Mouse (Mus musculus) cerebellum, postnatal 4 days (tissue): ENCODE results near the gene Atoh7.
"Not testable (repeated sequence)": the region's sequence is repeated elsewhere in the genome, so short reads cannot be mapped to it uniquely, and the experiment has no call there.

Experiments used
- DNase-seq, 2 experiments: peaks; one replicate each; pipeline ENCODE4 v3.0.0; 2022; ENCODE audit warnings: low spot score in 2 of 2, mixed read lengths in 1 of 2

Gene Atoh7

DNA sequence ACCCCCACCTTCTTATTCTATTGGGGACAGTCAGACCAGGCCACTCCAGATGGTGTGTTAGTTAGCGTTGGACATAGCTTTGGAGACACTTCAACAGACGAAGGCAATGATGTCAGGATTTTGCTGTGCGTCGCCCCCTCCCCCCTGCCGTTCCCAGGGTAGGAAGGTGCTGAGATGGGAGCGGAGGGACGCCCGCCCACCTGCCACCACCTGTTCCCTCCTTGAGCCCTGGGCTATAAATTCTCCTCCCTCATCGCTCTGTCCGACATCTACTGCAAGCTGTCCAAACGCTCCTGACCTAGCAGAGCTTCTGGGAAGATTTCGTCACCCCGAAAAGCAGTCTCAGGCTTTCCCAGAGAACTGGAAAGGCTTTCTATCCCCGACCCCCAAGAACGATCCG lies at the start of gene Atoh7:
Gene Atoh7 (plus strand): TSS at position 131 of the 400 bp plus-strand sequence.
- no peak for DNase-seq

DNA sequence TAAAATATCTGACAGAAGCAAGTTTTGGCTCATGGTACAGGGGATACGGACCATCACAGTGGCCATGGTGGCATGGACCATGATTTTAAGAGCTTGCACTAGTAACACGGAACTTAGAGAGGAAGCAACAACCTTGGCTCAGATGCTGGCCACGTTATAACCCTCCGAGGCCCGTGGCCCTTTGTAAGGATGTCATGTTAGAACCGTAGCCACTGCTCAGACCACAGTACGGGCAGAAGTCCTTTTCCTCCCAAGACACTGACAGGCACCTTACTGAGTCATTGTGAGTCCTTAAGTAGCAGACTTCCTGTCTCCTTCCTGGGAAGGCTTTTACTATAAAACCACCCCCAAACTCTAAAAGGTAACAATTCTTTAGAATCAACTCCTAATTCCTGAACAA lies 48.2 kb upstream of the Atoh7 start:
- DNase-seq = no peak

DNA sequence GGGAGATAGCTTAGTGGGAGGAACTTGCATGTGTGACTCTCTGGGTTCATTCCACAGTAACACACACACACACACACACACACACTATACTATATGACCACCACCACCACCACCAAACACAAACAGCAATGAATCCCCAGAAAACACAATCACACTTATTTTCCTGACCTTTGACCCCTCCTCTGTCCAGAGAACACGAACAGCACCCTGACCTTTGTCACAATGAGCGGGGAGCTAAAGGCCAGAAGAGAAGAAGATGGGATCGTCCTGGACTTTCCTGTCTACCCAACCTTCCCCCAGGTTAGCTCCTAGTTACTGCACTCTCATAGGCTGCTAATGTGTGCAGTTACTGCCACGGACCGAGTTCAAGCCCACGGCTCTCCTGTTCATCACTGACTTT lies 47.4 kb upstream of the Atoh7 start:
- DNase-seq = no peak

DNA sequence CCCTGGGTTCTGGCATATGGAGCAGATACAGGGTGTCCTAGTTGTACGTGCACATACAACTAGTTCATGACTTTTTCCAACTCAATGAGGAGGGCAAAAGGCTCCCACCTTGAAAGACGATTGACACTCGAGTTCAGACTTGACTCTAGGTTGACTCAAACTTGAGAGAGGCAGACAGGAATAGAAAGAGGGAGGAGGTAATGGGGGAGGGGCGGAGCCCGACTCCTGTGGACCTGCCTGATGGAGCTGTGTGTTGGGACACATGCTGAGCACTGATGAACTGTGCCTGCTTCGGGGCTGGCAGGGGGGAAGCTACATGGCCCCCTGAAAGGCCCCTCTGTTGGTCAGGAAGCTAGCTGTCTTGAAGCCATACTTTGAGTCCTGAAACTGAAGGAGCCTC lies 46.4 kb upstream of the Atoh7 start:
- DNase-seq = no peak

DNA sequence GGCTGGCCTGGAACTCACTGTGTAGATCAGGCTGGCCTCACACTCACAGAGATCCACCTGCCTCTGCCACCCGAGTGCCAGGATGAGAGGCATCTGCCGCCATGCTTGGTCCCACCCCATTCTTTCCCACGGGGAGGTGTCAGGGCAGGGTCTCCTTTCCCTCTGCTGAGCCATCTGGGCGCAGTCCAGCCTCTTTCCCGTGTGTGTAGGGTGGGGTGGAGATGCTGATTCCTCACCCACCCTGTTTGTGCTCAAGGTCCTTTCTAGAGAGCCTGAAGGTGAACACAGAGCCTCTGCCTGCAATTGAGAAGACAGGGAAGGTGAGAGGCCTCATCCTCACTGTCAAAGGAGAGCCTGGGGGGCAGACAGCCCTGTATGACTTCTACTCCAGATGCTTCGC lies 45.4 kb upstream of the Atoh7 start:
- not testable (repeated sequence) for DNase-seq

DNA sequence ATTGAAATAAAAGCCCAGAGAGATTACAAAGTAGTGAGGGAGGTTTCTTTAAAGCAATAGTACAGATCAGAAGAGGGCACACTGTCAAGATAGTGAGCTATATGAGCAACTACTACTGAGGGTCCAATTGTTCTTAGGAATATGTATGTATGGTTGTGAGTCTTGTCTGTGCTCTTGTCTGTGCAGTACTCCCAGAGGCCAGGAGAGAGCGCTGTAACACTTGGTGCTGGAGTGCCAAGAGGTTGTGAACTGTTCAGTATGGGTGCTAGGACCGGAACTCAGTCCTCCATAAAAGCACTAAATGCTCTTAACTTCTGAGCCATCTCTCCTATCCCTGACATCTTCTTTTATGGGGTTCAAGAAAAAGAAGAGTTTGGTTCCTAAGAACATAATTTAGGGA lies 44.9 kb upstream of the Atoh7 start:
- no peak for DNase-seq

DNA sequence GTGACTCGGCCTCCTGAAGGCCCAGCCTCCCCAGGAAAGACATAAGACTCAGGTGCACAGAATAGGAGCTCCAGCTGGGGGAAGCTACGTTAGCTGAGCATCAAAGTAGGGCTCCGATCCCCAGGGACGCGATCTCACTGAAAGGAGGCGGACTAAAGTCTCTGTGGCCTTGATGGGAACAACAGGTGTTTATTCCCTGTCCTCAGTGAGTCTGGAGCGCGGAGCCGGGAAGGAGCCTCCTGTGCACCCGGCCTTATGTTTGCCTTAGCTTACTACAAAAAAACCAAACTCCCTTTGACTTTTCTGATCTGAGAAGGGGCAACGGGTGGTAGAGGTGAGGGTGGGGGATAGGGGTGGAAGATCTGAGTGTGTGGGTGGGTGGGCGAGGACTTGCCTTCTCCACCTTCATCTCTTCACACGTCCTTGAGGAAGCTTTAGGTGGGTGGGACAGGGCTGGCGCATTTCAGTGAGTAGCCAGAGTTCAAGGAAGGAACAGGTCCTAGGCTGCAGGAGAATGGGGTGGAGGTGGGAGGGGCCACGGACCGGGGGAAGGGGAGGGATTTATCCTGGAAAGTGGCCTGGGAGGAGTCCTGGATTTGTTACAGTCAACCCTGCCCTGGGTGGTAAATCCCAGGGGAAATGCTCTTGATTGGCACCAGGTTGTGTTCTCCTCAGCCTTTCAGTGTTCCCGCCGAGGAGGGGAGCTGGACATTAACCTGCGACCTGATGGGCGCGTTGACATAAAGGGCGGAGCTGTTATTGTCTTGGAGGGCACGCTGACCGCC lies 42.3 kb upstream of the Atoh7 start:
- no peak for DNase-seq

DNA sequence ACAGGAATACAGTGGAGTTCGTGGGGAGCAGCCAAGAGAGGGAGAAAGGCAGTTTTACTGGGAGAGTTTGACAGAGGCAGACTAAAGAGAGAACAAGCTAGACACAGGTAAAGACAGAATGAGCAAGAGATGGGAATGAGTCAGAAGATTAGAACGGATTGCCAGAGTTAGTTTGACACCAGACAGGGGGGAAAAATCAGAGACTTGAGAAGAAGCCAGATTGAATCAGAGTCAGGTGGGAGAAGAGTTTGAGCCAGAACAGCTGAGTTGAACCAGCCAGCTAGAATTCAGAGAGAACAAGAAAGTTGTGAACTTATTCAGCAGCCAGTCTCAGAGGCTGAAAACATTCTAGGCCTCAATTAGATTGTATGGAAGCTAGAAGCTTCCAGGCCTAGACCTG lies 39.6 kb upstream of the Atoh7 start, which contains the start of gene Pbld1:
Gene Pbld1 (plus strand): TSS at position 301 of the 400 bp plus-strand sequence.
- DNase-seq = no peak

DNA sequence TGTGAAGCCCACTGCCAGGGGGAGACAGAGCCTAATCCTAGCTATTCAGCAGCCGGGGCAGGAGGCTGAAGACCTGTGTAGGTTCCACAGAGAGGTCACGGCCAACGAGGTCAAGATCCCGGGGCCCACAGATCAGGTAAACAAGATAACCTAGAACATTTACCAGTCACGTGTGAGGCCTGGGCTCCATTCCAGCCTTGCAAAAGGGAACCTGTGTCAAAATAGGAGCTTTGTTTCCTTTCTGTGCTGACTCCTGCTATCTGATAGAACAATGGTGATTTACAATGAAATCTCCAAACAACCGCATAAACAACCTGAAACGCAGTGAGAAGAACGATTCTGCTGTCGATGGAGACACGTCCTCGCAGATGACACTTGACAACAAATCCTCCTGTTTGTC lies 39.0 kb upstream of the Atoh7 start:
- DNase-seq = no peak

DNA sequence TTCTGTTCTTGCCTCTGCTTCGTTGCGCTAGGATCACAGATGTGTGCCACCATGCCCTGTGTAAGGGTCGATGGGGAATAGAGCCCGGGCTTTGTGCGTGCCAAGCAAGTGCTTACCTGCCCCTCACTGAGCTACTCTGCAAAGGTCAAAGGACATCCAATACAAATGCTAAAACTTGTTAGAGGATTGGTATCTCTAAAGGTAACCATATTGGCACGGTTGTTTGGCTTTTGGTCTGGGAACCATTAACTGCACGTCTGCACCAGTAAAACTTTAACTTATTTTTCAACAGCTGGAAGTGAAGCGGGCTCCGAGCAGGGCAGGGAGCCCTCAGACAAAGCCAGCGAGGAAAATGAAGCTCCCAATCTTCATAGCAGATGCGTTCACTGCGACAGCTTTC lies 38.2 kb upstream of the Atoh7 start:
- DNase-seq = no peak

DNA sequence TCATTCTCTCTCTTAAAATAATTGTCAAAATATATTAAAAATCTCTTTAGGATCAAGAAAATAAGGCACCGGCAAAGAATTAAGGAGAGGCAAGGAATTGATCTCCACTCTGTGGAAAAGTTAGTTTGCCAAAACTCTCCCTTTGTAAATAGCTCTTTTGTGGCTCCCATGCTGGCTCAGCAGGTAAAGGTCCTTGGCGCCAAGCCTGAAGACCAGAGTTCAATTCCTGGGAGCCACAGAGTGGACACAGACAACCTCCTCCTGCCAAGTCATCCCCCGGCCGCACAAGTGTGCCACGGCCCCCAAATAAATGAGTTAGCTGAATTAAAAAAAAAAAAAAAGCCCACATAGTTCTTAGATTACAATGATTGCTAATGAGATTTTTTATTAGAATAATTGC lies 36.8 kb upstream of the Atoh7 start:
- DNase-seq = no peak

DNA sequence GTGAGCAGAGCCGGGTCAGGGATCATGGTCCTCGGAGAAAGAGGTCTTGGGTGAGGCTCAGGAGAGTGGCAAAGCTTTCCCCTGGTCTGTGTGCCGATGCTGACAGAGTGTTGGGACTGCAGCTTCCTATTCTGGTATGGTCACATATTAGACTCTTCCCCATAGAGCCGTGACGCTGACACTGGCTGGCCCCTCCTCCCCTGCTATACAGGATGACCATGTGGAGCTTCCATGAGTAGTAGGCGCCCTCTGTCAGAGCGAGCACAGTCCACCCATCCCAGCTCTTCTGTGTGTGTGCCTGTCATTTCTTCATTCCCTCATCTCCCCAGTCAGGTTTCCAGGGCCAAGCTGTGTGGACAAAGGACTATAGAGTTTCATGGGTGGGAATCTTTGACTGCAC lies 36.1 kb upstream of the Atoh7 start:
- no peak for DNase-seq

DNA sequence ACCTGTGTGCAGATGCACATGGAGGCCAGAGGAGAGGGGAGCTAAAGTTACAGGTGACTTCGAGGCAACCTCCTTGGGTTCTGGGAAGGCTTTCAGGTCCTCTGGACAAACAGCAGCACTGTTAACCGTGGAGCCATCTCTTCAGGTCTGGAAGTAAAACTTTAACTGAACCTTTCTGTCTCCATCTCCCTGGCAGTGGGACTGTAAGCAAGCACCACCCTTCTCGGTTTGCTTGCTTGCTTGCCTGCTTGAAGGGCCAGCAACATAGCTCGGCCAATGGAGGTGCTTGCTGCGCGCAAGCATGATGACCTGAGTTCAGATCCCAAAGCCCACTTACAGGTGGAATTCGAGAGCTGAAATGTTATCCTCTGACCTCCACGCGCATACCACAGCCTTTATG lies 34.9 kb upstream of the Atoh7 start:
- no peak for DNase-seq

DNA sequence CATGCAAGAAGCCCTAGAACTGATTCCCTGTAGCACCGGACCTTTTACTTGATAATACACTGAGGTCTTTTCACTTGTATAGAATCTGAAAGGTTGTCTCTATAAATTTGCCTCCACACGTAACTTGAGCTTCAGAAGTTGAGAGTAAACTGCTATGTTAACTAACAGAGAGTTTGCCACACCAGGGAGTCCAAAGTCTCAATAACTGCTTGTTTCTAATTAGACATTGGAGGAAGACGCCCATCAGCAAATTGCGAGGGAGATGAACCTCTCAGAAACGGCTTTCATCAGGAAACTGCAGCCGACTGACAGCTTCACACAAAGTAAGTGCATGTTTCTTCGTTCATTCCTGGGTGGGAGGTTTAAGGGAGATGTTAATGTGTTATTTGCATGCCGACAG lies 33.9 kb upstream of the Atoh7 start:
- no peak for DNase-seq

DNA sequence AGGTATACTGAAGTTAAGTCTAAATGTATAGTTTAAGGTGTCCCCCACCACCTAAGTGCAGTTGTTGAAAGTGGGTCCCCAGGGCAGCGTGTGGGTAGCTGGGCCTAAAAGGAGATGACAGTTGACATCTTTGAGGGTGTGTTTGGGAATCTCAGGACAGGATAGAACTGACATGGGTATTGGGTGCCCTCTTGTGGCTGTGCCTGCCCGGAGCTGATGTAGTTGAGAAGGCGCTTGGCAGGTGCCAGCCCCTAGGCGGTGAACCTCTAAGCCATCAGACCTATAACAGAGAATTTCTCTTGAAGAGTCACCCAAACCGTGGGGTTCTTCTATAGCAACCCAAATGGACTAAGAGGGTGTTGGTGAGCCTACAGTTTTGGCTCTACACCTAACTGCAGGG lies 33.5 kb upstream of the Atoh7 start:
- DNase-seq = peak; percentile 54 to 81

DNA sequence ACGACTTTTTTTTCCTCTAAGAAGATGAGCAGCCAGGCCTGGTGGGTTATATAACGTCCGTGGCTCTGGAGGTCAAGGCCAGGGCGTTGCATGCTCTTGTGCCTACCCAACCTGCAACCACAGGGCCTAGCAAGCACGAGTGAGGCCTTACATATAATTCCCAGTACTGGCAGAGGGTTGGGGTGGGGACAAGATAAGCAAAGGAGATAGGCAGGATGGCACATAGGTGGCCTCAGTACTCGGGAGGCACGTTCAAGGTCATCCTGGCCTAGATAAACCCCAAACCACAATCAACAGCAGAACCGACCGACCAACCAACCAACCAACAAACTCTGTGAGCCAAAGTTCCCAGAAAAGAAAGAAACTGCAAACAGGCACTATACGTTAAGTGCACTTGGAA lies 13.1 kb upstream of the Atoh7 start:
- DNase-seq = no peak

DNA sequence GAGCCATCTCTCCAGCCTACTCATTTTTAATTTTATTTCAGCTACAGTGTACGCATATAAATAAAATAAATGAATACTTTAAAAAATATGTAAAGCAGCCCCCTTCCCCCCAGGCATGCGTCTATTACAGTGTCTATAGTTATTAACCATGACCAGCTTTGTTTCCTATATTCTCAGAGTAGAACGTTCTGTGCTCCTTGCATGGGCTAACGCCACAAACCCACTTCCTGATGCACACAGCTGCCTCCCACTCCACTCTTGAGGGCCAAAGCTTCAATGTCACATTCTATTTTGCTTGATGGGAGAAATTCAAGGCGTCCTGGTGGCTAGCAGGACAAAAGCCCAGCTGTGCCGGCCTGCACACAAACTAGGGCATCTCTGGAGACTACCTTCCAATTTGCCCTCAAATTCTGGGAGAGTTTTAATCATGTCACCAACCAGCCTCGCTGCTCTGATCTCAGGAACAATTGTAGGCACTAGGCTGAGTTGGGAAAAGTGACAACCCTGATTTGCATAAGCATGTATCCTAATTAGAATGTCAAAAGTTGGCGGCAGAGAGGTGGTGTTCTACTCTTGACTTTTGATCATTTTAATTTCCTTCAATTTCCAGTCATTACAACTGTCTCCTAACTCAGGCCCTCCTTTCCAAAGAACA lies 10.2 kb upstream of the Atoh7 start:
- DNase-seq = no peak

DNA sequence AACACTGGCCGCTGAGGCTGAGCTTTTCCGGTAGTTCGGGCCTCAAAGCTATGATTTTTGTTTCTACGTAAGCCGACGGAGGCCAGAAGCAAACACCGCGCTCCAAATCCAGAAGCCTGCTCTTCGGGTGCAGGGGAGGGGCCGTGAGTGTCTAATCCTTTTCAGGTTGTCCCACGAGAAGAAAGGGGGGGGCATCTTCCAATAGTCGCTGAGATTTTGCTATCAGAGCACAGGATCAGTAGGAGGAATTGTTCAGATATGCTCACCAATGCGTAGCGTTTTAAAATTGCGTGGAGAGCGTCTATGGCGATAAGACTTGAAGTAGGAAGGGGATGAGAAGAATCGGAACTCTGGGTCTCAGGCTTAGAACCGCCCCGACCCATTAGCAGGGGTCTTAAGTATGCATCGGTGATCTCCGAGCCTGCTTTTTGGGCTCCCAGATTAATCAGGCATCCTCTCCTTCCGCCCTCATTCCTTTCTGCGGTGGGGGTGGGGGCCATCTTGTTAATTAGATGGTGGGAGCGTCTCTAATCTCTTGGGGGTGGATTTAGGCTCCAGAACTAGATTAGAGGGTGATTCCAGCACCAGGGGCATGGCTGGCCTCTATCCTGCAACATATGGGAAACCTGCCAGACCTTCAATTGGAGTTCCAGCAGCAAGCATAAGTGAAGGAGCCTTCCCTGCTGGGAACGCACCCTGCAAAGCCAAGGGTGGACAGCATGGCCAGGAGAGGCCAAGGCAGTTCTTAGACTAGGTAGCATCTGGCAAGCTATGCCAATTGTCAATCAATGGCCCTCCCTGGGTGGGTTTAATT lies 9.5 kb upstream of the Atoh7 start:
- peak in 1 of 2 experiments; percentile 22 for DNase-seq

DNA sequence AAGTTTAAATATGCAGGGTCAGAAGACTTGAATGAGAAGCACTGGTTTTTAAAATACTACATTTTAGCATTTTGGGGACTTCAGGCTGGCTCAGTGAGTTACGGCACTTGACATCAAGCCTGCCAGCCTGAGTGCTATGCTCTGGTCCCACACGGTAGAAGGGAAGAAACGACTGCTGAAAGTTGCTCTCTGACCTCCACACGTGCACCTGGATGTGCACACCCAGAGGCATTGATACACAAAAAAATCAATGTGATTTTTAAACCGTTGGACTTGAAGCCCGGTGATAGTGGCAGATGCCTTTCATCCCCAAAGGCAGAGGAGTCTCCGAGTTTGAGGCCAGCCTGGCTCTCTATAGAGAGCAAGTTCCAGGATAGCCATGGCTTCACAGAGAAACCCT lies 7.5 kb upstream of the Atoh7 start:
- no peak for DNase-seq

DNA sequence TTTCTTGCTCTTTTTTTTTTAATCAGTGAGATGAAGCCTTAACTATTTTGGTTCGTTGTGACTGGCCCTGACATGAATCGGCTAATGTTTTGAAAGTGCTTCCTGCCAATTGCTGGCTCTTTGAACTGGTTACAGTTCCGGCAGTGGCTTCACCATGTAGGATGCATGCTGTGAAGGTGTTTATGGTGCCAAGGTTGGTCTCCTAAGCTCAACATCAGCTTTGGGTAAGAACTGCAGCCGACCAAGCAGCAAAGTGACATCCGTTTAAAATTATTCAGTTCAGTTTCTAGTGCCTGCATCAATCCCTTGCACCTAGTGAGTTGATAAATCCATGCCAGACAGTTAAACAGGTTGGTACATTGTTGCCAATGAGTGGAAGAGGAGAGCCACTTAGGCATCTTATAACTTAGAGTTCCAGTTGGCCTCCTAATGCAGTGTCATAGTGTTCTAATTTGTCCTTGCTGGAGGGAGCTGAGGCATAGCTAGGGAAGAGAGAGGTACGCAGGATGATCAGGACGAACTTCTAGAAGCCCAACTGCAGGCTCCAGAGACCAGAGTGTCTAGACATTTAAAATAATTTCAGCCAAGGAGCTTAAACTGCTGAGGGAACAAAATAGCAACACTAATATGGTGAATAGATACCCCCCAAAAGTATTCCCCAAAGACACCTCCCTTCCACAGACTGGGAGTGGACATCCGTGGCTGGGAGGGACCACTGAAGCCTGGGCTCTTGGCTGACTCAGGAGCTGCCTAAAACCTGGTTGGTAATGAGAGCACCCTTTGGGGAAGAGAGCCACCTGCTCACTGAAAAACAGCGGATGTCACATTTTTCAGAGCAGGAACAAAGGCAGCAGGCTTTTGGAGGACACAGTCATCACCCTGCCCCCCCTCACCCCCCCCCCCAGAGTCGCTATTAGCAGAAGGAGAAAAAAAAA lies 6.6 kb upstream of the Atoh7 start:
- DNase-seq = no peak

DNA sequence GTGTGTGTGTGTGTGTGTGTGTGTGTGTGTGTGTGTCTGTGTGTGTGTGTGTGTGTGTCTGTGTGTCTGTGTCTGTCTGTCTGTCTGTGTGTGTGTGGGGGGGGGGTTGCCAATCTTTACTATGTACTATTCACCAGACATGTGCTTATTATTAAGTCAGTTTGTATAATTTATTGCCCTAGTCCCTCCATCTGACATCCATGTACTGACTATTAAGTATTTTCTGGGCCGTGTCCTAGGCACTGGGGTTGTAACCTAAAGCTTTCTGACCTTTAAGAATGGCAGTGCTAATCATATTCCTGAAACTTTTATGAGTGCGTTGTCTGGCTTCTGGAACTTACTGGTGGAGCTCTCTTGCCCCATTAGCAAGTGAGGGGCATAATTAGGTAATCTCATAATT lies 2.7 kb upstream of the Atoh7 start:
- no peak for DNase-seq

DNA sequence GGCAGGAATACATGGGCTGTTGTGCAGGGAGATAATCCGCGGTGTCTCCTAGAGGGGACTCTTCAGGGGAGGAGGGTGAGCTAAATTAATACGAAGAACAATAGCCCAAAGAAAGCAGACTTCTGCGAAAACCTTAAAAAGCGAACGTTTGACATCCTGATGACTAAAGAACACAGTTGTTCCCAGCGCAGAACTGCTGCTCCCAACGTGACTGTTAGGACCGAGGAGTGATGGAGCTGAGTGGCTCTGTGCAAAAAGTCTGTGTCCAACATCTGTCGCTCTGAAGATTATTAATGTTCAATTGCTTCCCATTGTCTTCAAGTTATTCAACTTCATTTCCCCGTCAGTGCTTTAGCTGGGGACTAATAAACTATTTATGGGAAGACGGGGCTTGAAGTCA lies 1.3 kb upstream of the Atoh7 start:
- no peak for DNase-seq
